Mouse (Mus musculus): ENCODE data around the gene Nkain4.

DNA sequence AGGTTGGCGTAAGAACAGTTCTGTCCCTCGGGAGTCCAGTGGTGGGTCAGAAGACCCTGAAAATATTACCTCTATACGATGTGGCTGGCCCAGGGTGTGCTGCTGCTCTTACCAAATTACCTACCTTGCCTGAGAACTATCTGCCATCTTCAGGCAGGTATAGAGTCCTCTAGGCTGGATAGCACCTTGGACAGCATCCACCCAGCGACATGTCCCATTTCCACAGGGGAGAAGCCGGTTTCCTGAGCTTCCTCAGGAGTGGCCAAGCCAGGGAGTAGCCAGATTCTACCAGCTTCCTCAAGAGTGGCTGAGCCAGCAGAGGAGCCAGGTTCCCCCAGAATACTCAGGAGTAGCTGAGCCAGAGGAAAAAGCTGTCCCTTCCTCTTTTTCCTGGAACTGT, 69.2 kb downstream of the Nkain4 start:
- TF ChIP-seq TBP (IDR thresholded peaks at IDR 0.05; ENCODE audit: low read depth, low read length) (no peak), USF1 (IDR thresholded peaks at IDR 0.05; ENCODE audit: low read depth, low read length) (no peak), CTCF (IDR thresholded peaks at IDR 0.05 in 2 of 3, conservative IDR thresholded peaks at IDR 0.05 in 1 of 3; ENCODE audit: control insufficient read depth in 1 of 3, insufficient read depth in 1 of 3, low read depth in 2 of 3, low read length in 3 of 3, poor library complexity in 1 of 3, severe bottlenecking in 1 of 3) (no peak), KAT2A (conservative IDR thresholded peaks at IDR 0.05; ENCODE audit: low read depth, low read length) (no peak), CHD2 (IDR thresholded peaks at IDR 0.05; ENCODE audit: low read length) (no peak), GATA1 (IDR thresholded peaks at IDR 0.05; ENCODE audit: low read depth, low read length) (no peak), RAD21 (IDR thresholded peaks at IDR 0.05; ENCODE audit: low read depth, low read length) (no peak), UBTF (IDR thresholded peaks at IDR 0.05; ENCODE audit: borderline replicate concordance, insufficient read depth, low read depth, low read length) (no peak), NRF1 (IDR thresholded peaks at IDR 0.05; ENCODE audit: insufficient read depth, low read depth, low read length, poor library complexity, severe bottlenecking) (no peak), TAL1 (IDR thresholded peaks at IDR 0.05; ENCODE audit: low read length) (no peak), EP300 (IDR thresholded peaks at IDR 0.05; ENCODE audit: low read depth in 1 of 2, low read length in 2 of 2) (no peak), CHD1 (IDR thresholded peaks at IDR 0.05; ENCODE audit: low read depth, low read length) (no peak), POLR2A (IDR thresholded peaks at IDR 0.05; ENCODE audit: control insufficient read depth in 1 of 2, insufficient read depth in 1 of 2, low read depth in 1 of 2, low read length in 2 of 2, poor library complexity in 1 of 2) (no peak)

Data from MEL (cell line).